Mouse (Mus musculus) duodenum, adult 2 months (tissue): ENCODE measurements around the gene E330021D16Rik. TPM values are rescaled to one million over a fixed set of nuclear protein-coding genes. Genes with fewer than 3 reads are reported as not detected.

Experiments
- polyA plus RNA-seq: library from polyadenylated mRNA; depleted of rRNA; stranded (reverse); fragments of >200 nt; gene quantifications from 2 replicates; pipeline ENCODE4 v1.2.3, GENCODE M21; 2012; ENCODE audit warnings: low replicate concordance; rRNA removed

The E330021D16Rik gene
- polyA plus RNA-seq = not detected in 2 replicates

GRCm38 (mm10) chr6:136415133-136415775 lies at the start of gene E330021D16Rik:
E330021D16Rik (minus strand) TSS chr6:136415569.

Other genes with a start within 250 kb of the E330021D16Rik start
- gene Grin2b, start 242.1 kb downstream of the E330021D16Rik start, polyA plus RNA-seq = not detected in 2 replicates
- not detected in 2 replicates for gene Gm8994, start 88.0 kb downstream of the E330021D16Rik start, polyA plus RNA-seq
- 9.4 and 15.5 TPM in 2 replicates for gene Atf7ip, start 90.6 kb upstream of the E330021D16Rik start, polyA plus RNA-seq
- gene Plbd1, start 246.4 kb upstream of the E330021D16Rik start, polyA plus RNA-seq = 20.3 and 43.4 TPM in 2 replicates